Mouse (Mus musculus) spleen, adult 2 months (tissue): ENCODE data around the gene Swi5. TPM values are rescaled to one million over a fixed set of nuclear protein-coding genes. Genes with fewer than 3 reads are reported as not detected.
"Not testable (repeated sequence)": the region's sequence is repeated elsewhere in the genome, so short reads cannot be mapped to it uniquely, and the experiment has no call there.

Source experiments
- DNase-seq, 2 experiments: peaks; one replicate each; pipeline versions ENCODE4 v3.0.0 to v3.0.0-alpha.2; 2012 to 2021; ENCODE audit warnings: low spot score in 2 of 2, low read depth in 1 of 2
- H3K27ac ChIP-seq: fragments of 200-500 bp; 2 replicates; pipeline ENCODE4 v1.5.1; 2012; ENCODE audit warnings: low read length, inconsistent platforms; ENCODE audit not compliant: insufficient read depth
- H3K27me3 ChIP-seq: fragments of 200-500 bp; 2 replicates; pipeline ENCODE4 v1.6.1; 2012; ENCODE audit warnings: mild to moderate bottlenecking, moderate library complexity, low read length, inconsistent platforms; ENCODE audit not compliant: control insufficient read depth, insufficient read depth
- H3K36me3 ChIP-seq: fragments of 200-500 bp; 2 replicates; pipeline ENCODE4 v1.6.1; 2012; ENCODE audit warnings: mild to moderate bottlenecking, low read length, inconsistent platforms; ENCODE audit not compliant: control insufficient read depth, insufficient read depth
- H3K4me1 ChIP-seq: fragments of 200-500 bp; 2 replicates; pipeline ENCODE4 v1.6.1; 2011; ENCODE audit warnings: inconsistent platforms; ENCODE audit not compliant: control insufficient read depth, insufficient read depth, insufficient read length
- H3K4me3 ChIP-seq: fragments of 200-500 bp; 2 replicates; pipeline ENCODE4 v1.5.1; 2011; ENCODE audit warnings: mild to moderate bottlenecking, inconsistent platforms; ENCODE audit not compliant: insufficient read depth, insufficient read length; ENCODE audit errors: extremely low read depth
- CTCF ChIP-seq: fragments of 200-500 bp; IDR thresholded peaks from 2 replicates; pipeline ENCODE4 v1.5.1; 2011; ENCODE audit warnings: mild to moderate bottlenecking, inconsistent platforms; ENCODE audit not compliant: insufficient read depth, insufficient read length, insufficient replicate concordance; ENCODE audit errors: extremely low read depth
- POLR2A ChIP-seq: fragments of 200-500 bp; IDR thresholded peaks from 2 replicates; pipeline ENCODE4 v1.6.1; 2011; ENCODE audit warnings: low read depth, low read length, inconsistent platforms
- WGBS: fragments of 180-500 bp; shearing (Covaris S2); methylation state at CpG from one replicate; pipeline ENCODE4 v1.1.7; 2018; 5-methylcytosine and 5-hydroxymethylcytosine counted together
- polyA plus RNA-seq: library from polyadenylated mRNA; depleted of rRNA; stranded (reverse); fragments of >200 nt; gene quantifications from 2 replicates; pipeline ENCODE4 v1.2.3, GENCODE M21; 2012

Swi5 gene
- polyA plus RNA-seq, 1 experiment: 60.5 TPM

DNA sequence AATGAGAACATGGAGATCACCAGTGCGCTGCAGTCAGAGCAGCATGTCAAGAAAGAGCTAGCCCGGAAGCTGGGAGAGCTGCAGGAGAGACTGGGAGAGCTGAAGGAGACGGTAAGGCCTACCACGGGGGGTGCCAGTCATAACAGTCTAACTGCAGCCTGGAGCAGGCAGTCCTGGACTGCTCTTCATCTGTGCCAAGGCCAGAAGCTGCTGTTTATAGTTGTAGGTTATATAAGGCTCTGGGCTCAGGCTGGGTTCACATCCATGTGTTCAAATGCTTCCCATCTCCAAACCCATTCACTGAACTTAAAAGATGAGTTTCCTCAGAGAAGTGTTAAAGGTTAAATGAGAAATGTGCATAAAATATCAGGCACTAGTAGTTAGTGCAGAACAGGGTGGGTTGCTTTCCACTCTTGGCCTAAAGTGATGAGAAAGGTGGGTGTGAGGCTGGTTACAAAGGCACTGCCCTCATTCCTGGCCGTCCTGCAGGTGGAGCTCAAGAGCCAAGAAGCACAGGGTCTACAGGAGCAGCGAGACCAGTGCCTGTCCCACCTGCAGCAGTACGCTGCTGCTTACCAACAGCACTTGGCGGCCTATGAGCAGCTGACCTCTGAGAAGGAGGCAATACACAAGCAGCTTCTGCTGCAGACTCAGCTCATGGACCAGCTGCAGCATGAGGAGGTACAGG lies 16.4 kb upstream of the Swi5 start:
- H3K36me3 ChIP-seq: peaks cover 36% of the 10 kb centered on the region

DNA sequence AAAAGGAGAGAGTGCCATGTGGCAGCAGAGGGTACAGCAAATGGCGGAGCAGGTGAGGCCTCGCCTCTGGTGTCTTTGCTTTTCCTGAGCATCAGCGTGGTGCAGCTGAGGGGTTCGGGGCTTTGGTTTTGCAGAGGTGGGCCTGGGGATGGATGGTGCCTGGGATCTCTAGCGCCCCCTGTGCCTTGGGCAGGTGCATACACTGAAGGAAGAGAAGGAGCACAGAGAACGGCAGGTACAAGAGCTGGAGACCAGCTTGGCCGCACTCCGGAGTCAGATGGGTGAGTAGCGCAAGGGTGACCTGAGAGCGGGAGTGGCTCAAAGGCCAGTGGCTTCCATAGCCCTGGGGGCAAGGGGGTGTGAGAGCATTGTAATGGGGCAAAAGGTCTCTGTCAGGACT lies 15.1 kb upstream of the Swi5 start:
- WGBS: 96% methylated on average over 10 of the region's 10 CpGs
- Histone ChIP-seq H3K27me3 (no peaks in the 10 kb centered on the region), H3K36me3 (peaks cover 48% of the 10 kb centered on the region), H3K4me1 (no peaks in the 10 kb centered on the region), H3K4me3 (no peak overlapping the region), H3K27ac (no peak overlapping the region)
- DNase-seq: no peak
- TF ChIP-seq POLR2A (no peak), CTCF (0 out of 2 replicates have a peak, but pooled peaks have one; percentile 6)

More for the DNA sequence above, 16.4 kb upstream of the Swi5 start:
- H3K4me1 ChIP-seq: no peaks in the 10 kb centered on the region
- no peaks in the 10 kb centered on the region for H3K27me3 ChIP-seq
- no peak overlapping the region for H3K27ac ChIP-seq
- DNase-seq: peak; percentile 11 to 45
- 71% methylated on average over 8 of the region's 8 CpGs for WGBS
- TF ChIP-seq POLR2A: no peak
- peak; percentile 62; the same call in 1 of the 2 replicates for TF ChIP-seq CTCF
- H3K4me3 ChIP-seq: no peak overlapping the region

- TF ChIP-seq POLR2A (no peak), CTCF (no peak)
- H3K27ac ChIP-seq: no peak overlapping the region
- 91% methylated on average over 4 of the region's 4 CpGs for WGBS
- H3K36me3 ChIP-seq: peaks cover 42% of the 10 kb centered on the region
- H3K4me3 ChIP-seq: no peak overlapping the region
- no peak for DNase-seq
- H3K27me3 ChIP-seq: no peaks in the 10 kb centered on the region
- H3K4me1 ChIP-seq: no peaks in the 10 kb centered on the region
These were observed 11.6 kb upstream of the Swi5 start for GRCm38 (mm10) chr2:32299469-32299868.

DNA sequence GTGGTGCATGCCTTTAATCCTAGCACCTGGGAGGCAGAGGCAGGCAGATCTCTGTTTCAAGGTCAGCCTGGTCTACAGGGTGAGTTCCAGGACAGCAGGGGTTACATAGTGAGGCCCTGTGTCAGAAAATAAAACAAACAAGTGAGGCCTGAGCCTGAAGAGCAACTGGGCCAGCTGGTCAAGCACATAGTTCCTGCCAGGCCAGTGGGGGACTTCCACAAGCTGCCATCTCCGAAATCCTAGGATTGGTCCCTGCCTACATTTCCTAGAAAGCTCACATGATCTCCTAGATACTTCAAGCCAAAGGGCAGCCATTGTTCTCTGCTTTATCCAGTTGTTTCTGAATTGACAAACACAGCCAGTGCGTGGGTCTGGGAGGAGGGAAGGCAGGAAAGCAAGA lies 8.0 kb upstream of the Swi5 start:
- DNase-seq, H3K27me3 ChIP-seq, H3K4me1 ChIP-seq, H3K27ac ChIP-seq, H3K4me3 ChIP-seq: not testable (repeated sequence)
- peaks cover 27% of the 10 kb centered on the region for H3K36me3 ChIP-seq
- 84% methylated on average over 2 of the region's 2 CpGs for WGBS

GRCm38 (mm10) chr2:32295285-32295684 lies 7.4 kb upstream of the Swi5 start:
- DNase-seq: no peak
- Histone ChIP-seq H3K4me3 (no peak overlapping the region), H3K27ac (no peak overlapping the region), H3K4me1 (no peaks in the 10 kb centered on the region), H3K36me3 (peaks cover 27% of the 10 kb centered on the region), H3K27me3 (no peaks in the 10 kb centered on the region)
- no peak for TF ChIP-seq POLR2A
- TF ChIP-seq CTCF: no peak
- 95% methylated on average over 3 of the region's 3 CpGs for WGBS

DNA sequence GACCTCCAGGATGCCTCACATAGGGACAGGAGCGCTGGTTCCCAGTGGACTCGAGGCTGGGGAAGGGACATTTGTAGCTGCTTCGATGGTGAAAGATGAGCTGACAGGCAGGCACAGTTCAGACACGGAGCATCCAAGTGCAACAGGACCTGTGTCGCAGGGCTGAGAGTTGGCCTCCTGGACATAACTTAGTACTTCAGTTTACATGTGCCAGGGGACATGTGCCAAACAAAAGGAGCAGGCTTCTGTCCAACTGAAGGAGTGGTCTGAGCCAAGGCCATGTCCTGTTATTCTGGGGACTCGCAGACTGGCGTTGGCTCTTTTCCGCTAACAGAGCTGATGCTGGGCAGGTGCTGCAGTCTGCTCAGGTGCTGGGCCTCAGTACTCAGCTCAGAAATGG lies 6.5 kb upstream of the Swi5 start:
- 91% methylated on average over 8 of the region's 8 CpGs for WGBS
- Histone ChIP-seq H3K4me3 (no peak overlapping the region), H3K4me1 (no peaks in the 10 kb centered on the region), H3K27me3 (no peaks in the 10 kb centered on the region), H3K36me3 (peaks cover 23% of the 10 kb centered on the region), H3K27ac (no peak overlapping the region)
- no peak for DNase-seq
- TF ChIP-seq CTCF: no peak
- no peak for TF ChIP-seq POLR2A

DNA sequence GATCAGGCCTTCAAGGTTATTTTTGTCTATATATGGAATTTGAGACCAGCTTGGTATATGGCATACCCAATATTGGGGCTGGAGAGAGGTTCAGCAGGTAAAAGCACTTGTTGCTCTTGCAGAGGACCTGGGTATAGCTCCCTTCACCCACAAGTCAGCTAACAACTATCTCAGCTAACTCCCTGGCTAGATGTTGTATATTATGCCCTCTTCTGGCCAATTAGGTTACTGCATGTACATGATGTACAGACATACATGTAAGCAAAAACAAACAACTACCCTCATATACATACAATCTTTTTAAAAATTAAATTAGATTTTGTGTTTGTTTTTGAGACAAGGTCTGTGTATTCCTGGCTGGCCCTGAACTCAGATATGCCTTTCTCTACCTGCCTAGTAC lies 1.7 kb upstream of the Swi5 start:
- DNase-seq: peak in 1 of 2 experiments; percentile 59

More for the DNA sequence above, 1.7 kb upstream of the Swi5 start:
- Histone ChIP-seq H3K4me3 (no peak overlapping the region), H3K27me3 (no peaks in the 10 kb centered on the region), H3K4me1 (peaks cover 2% of the 10 kb centered on the region; the same call in 1 of the 2 replicates), H3K36me3 (peaks cover 2% of the 10 kb centered on the region; the same call in 1 of the 2 replicates), H3K27ac (no peak overlapping the region)
- TF ChIP-seq CTCF: no peak
- no peak for TF ChIP-seq POLR2A
